In the genomic region with DNA sequence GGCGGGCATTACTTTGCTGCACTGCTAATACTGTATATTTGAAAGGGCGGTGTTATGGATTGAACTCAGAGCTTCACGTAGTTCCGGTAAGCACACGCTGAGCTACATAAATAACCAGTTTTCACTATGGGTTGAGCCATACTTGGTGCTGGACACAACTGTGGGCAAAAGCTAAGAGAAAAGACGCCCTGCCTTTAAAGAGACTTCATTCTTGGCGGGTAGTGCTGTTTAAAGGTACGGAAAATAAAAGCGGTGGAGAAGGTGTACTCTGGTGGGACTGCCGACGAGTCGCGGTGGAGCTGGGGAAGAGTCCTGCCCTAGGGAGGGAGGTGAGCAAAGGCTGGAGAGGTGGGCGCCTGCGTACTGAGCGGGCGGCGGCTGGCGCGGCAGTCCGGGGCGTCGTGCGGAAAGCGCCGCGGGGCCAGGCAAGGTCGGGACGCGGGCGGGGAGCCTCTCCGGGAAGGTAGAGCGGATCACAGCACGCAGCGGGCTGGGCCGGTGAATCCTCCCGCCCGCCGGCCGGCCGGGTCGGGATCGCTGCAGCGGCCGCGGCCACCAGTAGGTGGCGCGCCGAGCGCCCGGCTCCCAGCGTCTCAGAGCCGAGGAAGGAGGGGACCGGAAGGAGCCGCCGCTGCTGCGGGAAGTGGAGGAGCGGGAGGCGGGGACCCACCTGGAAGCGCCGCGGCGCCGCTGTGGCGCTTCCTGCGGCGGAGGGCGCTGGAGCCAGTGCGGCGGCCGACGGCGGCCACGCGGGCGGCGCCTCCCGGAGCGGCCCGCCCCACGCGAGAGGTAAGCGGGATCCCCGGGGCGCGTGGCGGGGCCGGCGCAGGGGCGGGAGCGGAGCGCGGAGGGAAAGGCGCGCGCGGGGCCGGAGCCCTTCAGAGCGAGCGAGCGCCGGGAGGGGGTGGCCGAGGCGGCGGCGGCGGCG, we compare ENCODE assay signal across 8 mouse cellular contexts. TPM values are rescaled to one million over a fixed set of nuclear protein-coding genes. Genes with fewer than 3 reads are reported as not detected.
DNase-seq lines count a peak whose midpoint lies in the region; ATAC-seq lines count a peak whose summit lies in the region.

Gene Zzz3 (plus strand): TSS at position 124 of the 928 bp plus-strand sequence.

- peak; percentile 73 for ATAC-seq in inflammation-experienced regulatory T-cells, adult 6 months
- ATAC-seq in megakaryocyte-erythroid progenitor cell, adult 5-6 weeks (replicated peaks; ENCODE audit: low FRiP score, low TSS enrichment, poor library complexity, severe bottlenecking), result peak; percentile 62

- peak; percentile 90 for DNase-seq in adipocyte (ENCODE audit: low spot score)
- DNase-seq in embryo, embryonic 10 days (ENCODE audit: low spot score), result peak; percentile 87
- peak; percentile 93 for DNase-seq in gastrocnemius, postnatal 14 days
- peak; percentile 73 to 96 for DNase-seq in left cerebral cortex, postnatal 10 days (ENCODE audit: extremely low spot score in 1 of 2, low spot score in 2 of 2)
- DNase-seq in right cerebral cortex, postnatal 25 days, result peak; percentile 90
- DNase-seq in urinary bladder, postnatal 4 days (ENCODE audit: low spot score in 2 of 2), result peak; percentile 91 to 92

- intact Hi-C loops in gastrocnemius, postnatal 14 days (cut with DNase I; ENCODE audit: low total_unique reads), result no loop called here
- intact Hi-C loops in left cerebral cortex, postnatal 10 days (cut with DNase I), result loop anchor here (2.0 to 5.0 kb wide), 2 partner anchors 77 to 353 kb away; no protein-coding TSS in a partner anchor

RNA-seq across cellular contexts. Expression of gene Zzz3, which starts in this region (rescaled TPM):
- total RNA-seq in gastrocnemius, postnatal 14 days (2021), result 10 to 100 TPM; 14.2 to 15.6 TPM
- 10 to 100 TPM; 25.3 to 35.1 (median 33.4) TPM for polyA plus RNA-seq in inflammation-experienced regulatory T-cells, adult 6 months (2017; shearing (Covaris generic))
- total RNA-seq in left cerebral cortex, postnatal 10 days (2021), result 10 to 100 TPM; 30.3 to 31.9 TPM
- total RNA-seq in megakaryocyte-erythroid progenitor cell, adult 5-6 weeks (2014; fragmentation: Nextera tagmentation), result 66.1 and 66.2 TPM in 2 replicates
- total RNA-seq in megakaryocyte-erythroid progenitor cell, adult 5-6 weeks (2017), result 70.7 and 92.4 TPM in 2 replicates

Comparison
In these comparisons a context has a peak if more than half of its experiments do, and no peak if none do; other contexts are left out.
1. Peak in every context shown above with its lines: DNase-seq and ATAC-seq.